Mouse (Mus musculus) hindbrain, embryonic 13.5 days (tissue): ENCODE measurements around the gene Sh3gl1. TPM values are rescaled to one million over a fixed set of nuclear protein-coding genes. Genes with fewer than 3 reads are reported as not detected.
A peak's percentile ranks its signal among the peaks of the same experiment; 100 is the strongest.
"Not testable (repeated sequence)": the region's sequence is repeated elsewhere in the genome, so short reads cannot be mapped to it uniquely, and the experiment has no call there.

Experiments
- ATAC-seq: fragments of 200-750 bp; cut with Nextera tagmentation; 2 replicates; pipeline ENCODE4 v1.8.0; 2017; ENCODE audit warnings: moderate TSS enrichment; ENCODE audit not compliant: low FRiP score
- H3K27ac ChIP-seq: fragments of 300-500 bp; sonication (generic); 2 replicates; pipeline ENCODE4 v1.5.1; 2015; ENCODE audit warnings: inconsistent platforms, mild to moderate bottlenecking, moderate library complexity
- H3K27me3 ChIP-seq: fragments of 300-500 bp; sonication (generic); 2 replicates; pipeline ENCODE4 v1.6.1; 2015; ENCODE audit warnings: mild to moderate bottlenecking, inconsistent platforms
- H3K36me3 ChIP-seq: fragments of 300-500 bp; sonication (generic); 2 replicates; pipeline ENCODE4 v1.6.1; 2015; ENCODE audit warnings: mild to moderate bottlenecking, inconsistent platforms
- H3K4me1 ChIP-seq: fragments of 300-500 bp; sonication (generic); replicated peaks from 2 replicates; pipeline ENCODE4 v1.6.1; 2015; ENCODE audit warnings: inconsistent platforms
- H3K4me2 ChIP-seq: fragments of 300-500 bp; sonication (generic); 2 replicates; pipeline ENCODE4 v1.6.1; 2015; ENCODE audit warnings: inconsistent platforms, mild to moderate bottlenecking, moderate library complexity
- H3K4me3 ChIP-seq: fragments of 300-500 bp; sonication (generic); 2 replicates; pipeline ENCODE4 v1.5.1; 2015; ENCODE audit warnings: mild to moderate bottlenecking, inconsistent platforms
- H3K9ac ChIP-seq: fragments of 300-500 bp; sonication (generic); 2 replicates; pipeline ENCODE4 v1.6.1; 2015; ENCODE audit warnings: mild to moderate bottlenecking, inconsistent platforms
- H3K9me3 ChIP-seq: fragments of 300-500 bp; sonication (generic); 2 replicates; pipeline ENCODE4 v1.6.1; 2016; ENCODE audit warnings: inconsistent platforms
- WGBS: fragments of 180-500 bp; shearing (Covaris S2); methylation state at CpG from one replicate; pipeline ENCODE4 v1.1.7; 2015; 5-methylcytosine and 5-hydroxymethylcytosine counted together
- polyA plus RNA-seq: library from polyadenylated mRNA; unstranded; fragments of >200 nt; fragmentation: Nextera tagmentation; extraction: Ambion mirVana; gene quantifications from 2 replicates; pipeline ENCODE4 v1.2.1, GENCODE M21; 2015

The Sh3gl1 gene
- polyA plus RNA-seq = 116 and 118 TPM in 2 replicates

- Histone ChIP-seq H3K9ac (peak within 1 kb of the TSS; percentile 93), H3K4me2 (peak within 1 kb of the TSS; percentile 63), H3K4me3 (peak within 1 kb of the TSS; percentile 84), H3K27me3 (no peaks in the 10 kb centered on the region), H3K27ac (peak within 1 kb of the TSS; percentile 93), H3K9me3 (no peaks in the 10 kb centered on the region), H3K36me3 (peaks cover 27% of the 10 kb centered on the region), H3K4me1 (peaks cover 56% of the 10 kb centered on the region)
- ATAC-seq = peak; percentile 92
- WGBS = under 1% methylated on average over 74 of the region's 74 CpGs
Observed at GRCm38 (mm10) chr17:56036176-56036900, at the start of gene Sh3gl1. Gene Sh3gl1 (minus strand): TSS chr17:56036635.

- H3K4me2 ChIP-seq = peak overlapping the region; percentile 99
- no peaks in the 10 kb centered on the region for H3K9me3 ChIP-seq
- peak; percentile 41 for ATAC-seq
- H3K9ac ChIP-seq = peak overlapping the region; percentile 91
- H3K4me3 ChIP-seq = peak overlapping the region; percentile 91
- peaks cover 28% of the 10 kb centered on the region for H3K36me3 ChIP-seq
- H3K27ac ChIP-seq = peak overlapping the region; percentile 74
- H3K4me1 ChIP-seq = peaks cover 31% of the 10 kb centered on the region
- 4% methylated on average over 8 of the region's 8 CpGs for WGBS
- no peaks in the 10 kb centered on the region for H3K27me3 ChIP-seq
Observed at GRCm38 (mm10) chr17:56080781-56081585, 44.5 kb upstream of the Sh3gl1 start.

GRCm38 (mm10) chr17:56079921-56080320, 43.5 kb upstream of the Sh3gl1 start:
- Histone ChIP-seq H3K4me3 (peak overlapping the region; percentile 91), H3K9ac (peak overlapping the region; percentile 91), H3K4me1 (peaks cover 39% of the 10 kb centered on the region), H3K9me3 (no peaks in the 10 kb centered on the region), H3K27me3 (no peaks in the 10 kb centered on the region), H3K27ac (peak overlapping the region; percentile 72), H3K36me3 (peaks cover 25% of the 10 kb centered on the region), H3K4me2 (peak overlapping the region; percentile 99)
- ATAC-seq = no peak
- 2% methylated on average over 11 of the region's 11 CpGs for WGBS

GRCm38 (mm10) chr17:56078880-56079795, 42.7 kb upstream of the Sh3gl1 start, which contains the start of gene Hdgfl2:
Gene Hdgfl2 (plus strand): TSS chr17:56079634.
- ATAC-seq = peak; percentile 93
- peak within 1 kb of the TSS; percentile 91 for H3K9ac ChIP-seq
- peak within 1 kb of the TSS; percentile 91 for H3K4me3 ChIP-seq
- no peaks in the 10 kb centered on the region for H3K27me3 ChIP-seq
- WGBS = under 1% methylated on average over 61 of the region's 61 CpGs
- no peaks in the 10 kb centered on the region for H3K9me3 ChIP-seq
- peaks cover 43% of the 10 kb centered on the region for H3K4me1 ChIP-seq
- peaks cover 21% of the 10 kb centered on the region for H3K36me3 ChIP-seq
- H3K4me2 ChIP-seq = peak within 1 kb of the TSS; percentile 99
- peak within 1 kb of the TSS; percentile 74 for H3K27ac ChIP-seq

GRCm38 (mm10) chr17:56078361-56078760, 41.9 kb upstream of the Sh3gl1 start:
- H3K9me3 ChIP-seq, H3K27me3 ChIP-seq, H3K27ac ChIP-seq, H3K9ac ChIP-seq, ATAC-seq: not testable (repeated sequence)
- WGBS = 69% methylated on average over 9 of the region's 9 CpGs
- Histone ChIP-seq H3K4me1 (peaks cover 49% of the 10 kb centered on the region), H3K36me3 (peaks cover 15% of the 10 kb centered on the region; the same call in 1 of the 2 replicates), H3K4me2 (peak overlapping the region; percentile 39), H3K4me3 (peak overlapping the region; percentile 91)

- Histone ChIP-seq H3K9ac (no peak overlapping the region), H3K4me1 (peaks cover 47% of the 10 kb centered on the region), H3K4me2 (no peak overlapping the region), H3K27ac (no peak overlapping the region), H3K27me3 (no peaks in the 10 kb centered on the region), H3K36me3 (peaks cover 12% of the 10 kb centered on the region), H3K4me3 (no peak overlapping the region), H3K9me3 (no peaks in the 10 kb centered on the region)
- ATAC-seq = no peak
- WGBS = 90% methylated on average over 5 of the region's 5 CpGs
Observed at GRCm38 (mm10) chr17:56077523-56077922, 41.1 kb upstream of the Sh3gl1 start.

- peak within 1 kb of the TSS; percentile 94 for H3K27ac ChIP-seq
- H3K9me3 ChIP-seq = no peaks in the 10 kb centered on the region
- no peaks in the 10 kb centered on the region for H3K27me3 ChIP-seq
- peak; percentile 55 for ATAC-seq
- WGBS = under 1% methylated on average over 35 of the region's 35 CpGs
- peaks cover 33% of the 10 kb centered on the region for H3K36me3 ChIP-seq
- peaks cover 20% of the 10 kb centered on the region for H3K4me1 ChIP-seq
- peak within 1 kb of the TSS; percentile 72 for H3K4me2 ChIP-seq
- H3K4me3 ChIP-seq = peak within 1 kb of the TSS; percentile 80
- H3K9ac ChIP-seq = peak within 1 kb of the TSS; percentile 85
Observed at GRCm38 (mm10) chr17:56074827-56075208, 38.4 kb upstream of the Sh3gl1 start, which contains the start of gene Ubxn6. Gene Ubxn6 (minus strand): TSS chr17:56075028.

GRCm38 (mm10) chr17:56074097-56074826, 37.8 kb upstream of the Sh3gl1 start:
- H3K36me3 ChIP-seq = peaks cover 38% of the 10 kb centered on the region
- peak overlapping the region; percentile 72 for H3K4me2 ChIP-seq
- 10% methylated on average over 22 of the region's 22 CpGs for WGBS
- peak overlapping the region; percentile 94 for H3K27ac ChIP-seq
- H3K4me1 ChIP-seq = peaks cover 20% of the 10 kb centered on the region
- no peaks in the 10 kb centered on the region for H3K27me3 ChIP-seq
- peak; percentile 13 for ATAC-seq
- peak overlapping the region; percentile 85 for H3K9ac ChIP-seq
- no peaks in the 10 kb centered on the region for H3K9me3 ChIP-seq
- peak overlapping the region; percentile 80 for H3K4me3 ChIP-seq

- H3K9ac ChIP-seq = no peak overlapping the region
- H3K36me3 ChIP-seq = peaks cover 58% of the 10 kb centered on the region
- H3K4me1 ChIP-seq = peaks cover 20% of the 10 kb centered on the region
- H3K4me2 ChIP-seq = no peak overlapping the region
- no peak for ATAC-seq
- no peak overlapping the region for H3K27ac ChIP-seq
- H3K4me3 ChIP-seq = no peak overlapping the region
- WGBS = 95% methylated on average over 5 of the region's 5 CpGs
- H3K27me3 ChIP-seq = no peaks in the 10 kb centered on the region
- H3K9me3 ChIP-seq = no peaks in the 10 kb centered on the region
Observed at GRCm38 (mm10) chr17:56072243-56072642, 35.8 kb upstream of the Sh3gl1 start.

- Histone ChIP-seq H3K4me1 (peaks cover 20% of the 10 kb centered on the region), H3K9me3 (no peaks in the 10 kb centered on the region), H3K4me3 (no peak overlapping the region), H3K9ac (no peak overlapping the region), H3K4me2 (no peak overlapping the region), H3K36me3 (peaks cover 70% of the 10 kb centered on the region), H3K27me3 (no peaks in the 10 kb centered on the region), H3K27ac (no peak overlapping the region)
- ATAC-seq = no peak
Observed at GRCm38 (mm10) chr17:56071126-56071525, 34.7 kb upstream of the Sh3gl1 start.

GRCm38 (mm10) chr17:56069066-56069465, 32.6 kb upstream of the Sh3gl1 start:
- Histone ChIP-seq H3K27me3 (no peaks in the 10 kb centered on the region), H3K9ac (no peak overlapping the region), H3K36me3 (peaks cover 88% of the 10 kb centered on the region), H3K27ac (no peak overlapping the region), H3K9me3 (no peaks in the 10 kb centered on the region), H3K4me2 (no peak overlapping the region), H3K4me1 (peaks cover 7% of the 10 kb centered on the region), H3K4me3 (no peak overlapping the region)
- no peak for ATAC-seq
- WGBS = 96% methylated on average over 14 of the region's 14 CpGs
